Mouse (Mus musculus) intestine, embryonic 14.5 days (tissue): Measurements from ENCODE around the gene Acta1. TPM values are rescaled to one million over a fixed set of nuclear protein-coding genes. Genes with fewer than 3 reads are reported as not detected.

Source experiments
- ATAC-seq: fragments of 200-750 bp; cut with Nextera tagmentation; replicated peaks from 2 replicates; pipeline ENCODE4 v1.8.0; 2017; ENCODE audit warnings: low read depth, moderate number of reproducible peaks, moderate TSS enrichment, moderate library complexity; ENCODE audit not compliant: low FRiP score, low TSS enrichment
- DNase-seq: peaks from one replicate; pipeline ENCODE4 v3.0.0-alpha.2; 2018; ENCODE audit warnings: low spot score
- H3K27ac ChIP-seq: fragments of 300-500 bp; sonication (generic); 2 replicates; pipeline ENCODE4 v1.5.1; 2014; ENCODE audit warnings: low read depth, mild to moderate bottlenecking, control low read depth
- H3K27me3 ChIP-seq: fragments of 300-500 bp; sonication (generic); replicated peaks from 2 replicates; pipeline ENCODE4 v1.6.1; 2014; ENCODE audit warnings: low read length, control low read depth; ENCODE audit not compliant: control insufficient read depth, insufficient read depth
- H3K36me3 ChIP-seq: fragments of 300-500 bp; sonication (generic); 2 replicates; pipeline ENCODE4 v1.6.1; 2014; ENCODE audit warnings: low read length, control low read depth; ENCODE audit not compliant: control insufficient read depth, insufficient read depth
- H3K4me1 ChIP-seq: fragments of 300-500 bp; sonication (generic); replicated peaks from 2 replicates; pipeline ENCODE4 v1.6.1; 2014; ENCODE audit warnings: low read length, control low read depth, mixed read lengths; ENCODE audit not compliant: control insufficient read depth, insufficient read depth
- H3K4me2 ChIP-seq: fragments of 300-500 bp; sonication (generic); 2 replicates; pipeline ENCODE4 v1.6.1; 2014; ENCODE audit warnings: low read length
- H3K4me3 ChIP-seq: fragments of 300-500 bp; sonication (generic); 2 replicates; pipeline ENCODE4 v1.5.1; 2014; ENCODE audit warnings: low read depth, low read length, control low read depth, mixed read lengths
- H3K9ac ChIP-seq: fragments of 300-500 bp; sonication (generic); 2 replicates; pipeline ENCODE4 v1.6.1; 2014; ENCODE audit warnings: mild to moderate bottlenecking, low read length
- H3K9me3 ChIP-seq: fragments of 300-500 bp; sonication (generic); 2 replicates; pipeline ENCODE4 v1.6.1; 2016; ENCODE audit warnings: low read length, control low read depth; ENCODE audit not compliant: control insufficient read depth
- WGBS: fragments of 180-500 bp; shearing (Covaris S2); extraction: QIAGEN DNeasy Blood & Tissue Kit; methylation state at CpG from one replicate; pipeline ENCODE4 v1.1.7; 2014; 5-methylcytosine and 5-hydroxymethylcytosine counted together
- polyA plus RNA-seq: library from polyadenylated mRNA; unstranded; fragments of >200 nt; fragmentation: Nextera tagmentation; extraction: Ambion mirVana; gene quantifications from 2 replicates; pipeline ENCODE4 v1.2.1, GENCODE M21; 2014

Acta1 gene
- polyA plus RNA-seq, 1 experiment from 2014 or later, result 1.3 TPM

- Histone ChIP-seq H3K9ac (no peak overlapping the region), H3K27ac (no peak overlapping the region), H3K27me3 (no peaks in the 10 kb centered on the region), H3K4me2 (no peak overlapping the region), H3K4me3 (no peak overlapping the region), H3K9me3 (no peaks in the 10 kb centered on the region), H3K36me3 (no peaks in the 10 kb centered on the region), H3K4me1 (no peaks in the 10 kb centered on the region)
- DNase-seq, result no peak
- 83% methylated on average over 12 of the region's 12 CpGs for WGBS
- ATAC-seq, result no peak
Observed at GRCm38 (mm10) chr8:123846509-123846908, 48.0 kb downstream of the Acta1 start.

DNA sequence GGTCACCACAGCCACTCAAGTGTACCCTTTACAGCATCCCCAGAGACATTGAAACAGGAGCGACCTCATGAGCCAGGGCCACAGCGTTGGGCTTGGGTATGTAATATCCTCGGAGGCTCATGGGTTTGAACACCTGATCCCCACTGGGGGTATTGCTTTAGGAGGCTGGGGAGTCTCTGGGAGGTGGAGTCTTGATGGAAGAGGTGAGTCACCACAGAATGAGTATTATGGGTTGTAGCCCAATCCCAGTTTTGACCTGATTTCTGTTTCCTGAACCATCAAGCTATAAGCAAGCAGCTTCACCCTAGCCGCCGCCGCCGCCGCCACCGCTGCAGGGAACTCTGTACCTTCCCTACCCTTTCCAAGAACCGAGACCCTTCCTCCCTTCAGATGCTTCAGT is 48.6 kb downstream of the Acta1 start:
- Histone ChIP-seq H3K9ac (no peak overlapping the region), H3K9me3 (no peaks in the 10 kb centered on the region), H3K4me2 (no peak overlapping the region), H3K4me1 (no peaks in the 10 kb centered on the region), H3K36me3 (0 out of 2 replicates have a peak, but pooled peaks cover 4% of the 10 kb centered on the region), H3K4me3 (no peak overlapping the region), H3K27ac (no peak overlapping the region), H3K27me3 (no peaks in the 10 kb centered on the region)
- WGBS, result 92% methylated on average over 10 of the region's 10 CpGs
- no peak for DNase-seq
- no peak for ATAC-seq

DNA sequence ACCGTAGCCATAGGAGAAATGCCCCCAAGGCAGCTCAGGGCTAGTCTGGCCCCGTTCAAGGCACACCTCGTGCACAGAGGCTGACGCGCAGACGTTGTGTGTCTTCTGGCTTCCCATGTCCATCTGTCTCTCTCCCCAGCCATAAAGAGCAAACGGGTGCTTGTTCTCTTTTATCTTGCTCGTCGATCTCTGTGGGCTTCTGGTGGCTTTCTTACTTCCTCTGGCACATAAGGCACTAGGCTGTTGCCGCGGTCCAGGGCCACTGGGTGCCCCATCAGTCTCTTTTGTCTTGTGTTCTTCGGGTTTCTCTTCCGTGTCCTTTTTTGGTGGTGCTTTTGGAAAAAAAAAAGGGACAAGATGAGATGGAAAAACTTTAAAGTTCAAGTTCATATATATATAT is 49.4 kb downstream of the Acta1 start:
- 0 out of 2 replicates have a peak, but pooled peaks cover 4% of the 10 kb centered on the region for H3K36me3 ChIP-seq
- H3K27me3 ChIP-seq, result no peaks in the 10 kb centered on the region
- H3K4me2 ChIP-seq, result no peak overlapping the region
- H3K4me3 ChIP-seq, result no peak overlapping the region
- H3K9me3 ChIP-seq, result no peaks in the 10 kb centered on the region
- ATAC-seq (no peak), DNase-seq (no peak)
- H3K4me1 ChIP-seq, result no peaks in the 10 kb centered on the region
- H3K9ac ChIP-seq, result no peak overlapping the region
- no peak overlapping the region for H3K27ac ChIP-seq
- 91% methylated on average over 13 of the region's 13 CpGs for WGBS

DNA sequence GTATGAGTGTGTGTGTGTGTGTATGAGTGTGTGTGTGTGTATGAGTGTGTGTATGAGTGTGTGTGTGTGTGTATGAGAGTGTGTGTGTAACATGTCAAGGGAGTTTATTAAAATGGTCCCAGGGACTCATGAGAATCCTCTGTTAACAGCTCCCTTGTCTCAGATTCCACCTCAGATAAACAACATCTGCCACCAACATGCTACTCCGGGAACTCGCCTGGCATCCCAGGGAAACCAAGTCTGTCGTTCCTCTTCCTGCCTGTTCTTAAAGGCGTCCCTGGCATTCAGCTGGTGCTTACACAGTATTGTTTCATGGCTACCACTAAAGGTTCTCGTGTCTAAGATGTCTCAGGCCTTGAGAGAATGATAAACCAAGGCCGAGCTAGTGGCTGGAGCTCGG is 50.2 kb downstream of the Acta1 start:
- Histone ChIP-seq H3K4me1 (no peaks in the 10 kb centered on the region), H3K4me2 (no peak overlapping the region), H3K27me3 (no peaks in the 10 kb centered on the region), H3K36me3 (0 out of 2 replicates have a peak, but pooled peaks cover 4% of the 10 kb centered on the region), H3K27ac (no peak overlapping the region), H3K4me3 (no peak overlapping the region), H3K9me3 (no peaks in the 10 kb centered on the region), H3K9ac (no peak overlapping the region)
- DNase-seq (no peak), ATAC-seq (no peak)
- 75% methylated on average over 7 of the region's 7 CpGs for WGBS

- WGBS, result 88% methylated on average over 12 of the region's 12 CpGs
- H3K27me3 ChIP-seq, result no peaks in the 10 kb centered on the region
- no peak overlapping the region for H3K9ac ChIP-seq
- no peak overlapping the region for H3K27ac ChIP-seq
- DNase-seq (no peak), ATAC-seq (no peak)
- H3K4me2 ChIP-seq, result no peak overlapping the region
- 0 out of 2 replicates have a peak, but pooled peaks cover 11% of the 10 kb centered on the region for H3K36me3 ChIP-seq
- no peak overlapping the region for H3K4me3 ChIP-seq
- H3K4me1 ChIP-seq, result no peaks in the 10 kb centered on the region
- no peaks in the 10 kb centered on the region for H3K9me3 ChIP-seq
Observed at GRCm38 (mm10) chr8:123842086-123842485, 52.5 kb downstream of the Acta1 start.

Other genes starting within 250 kb of the Acta1 start
- 8.0 and 8.3 TPM in 2 replicates for gene Rhou, start 240.8 kb downstream of the Acta1 start, polyA plus RNA-seq
- 51.9 and 52.0 TPM in 2 replicates for gene Rab4a, start 88.8 kb downstream of the Acta1 start, polyA plus RNA-seq
- 3.2 and 3.9 TPM in 2 replicates for gene Ccsap, start 34.5 kb downstream of the Acta1 start, polyA plus RNA-seq
- gene Nup133, start 54.5 kb upstream of the Acta1 start, polyA plus RNA-seq, result 44.3 and 46.6 TPM in 2 replicates
- gene Abcb10, start 88.4 kb upstream of the Acta1 start, polyA plus RNA-seq, result 20.5 and 22.2 TPM in 2 replicates
- 52.7 and 53.6 TPM in 2 replicates for gene Taf5l, start 126.6 kb upstream of the Acta1 start, polyA plus RNA-seq
- 9.4 and 9.6 TPM in 2 replicates for gene Urb2, start 126.8 kb upstream of the Acta1 start, polyA plus RNA-seq